Mouse (Mus musculus) kidney, postnatal 4 days (tissue): Measurements from ENCODE around the gene Tmcc3.

ENCODE experiments used
- DNase-seq, 2 experiments: peaks; one replicate each; pipeline ENCODE4 v3.0.0; 2021; ENCODE audit warnings: mixed read lengths in 2 of 2

Gene Tmcc3

GRCm38 (mm10) chr10:94311511-94312006, at the start of gene Tmcc3:
Gene Tmcc3, plus strand, starts transcription at chr10:94311949.
- peak in 1 of 2 experiments; percentile 15 for DNase-seq

DNA sequence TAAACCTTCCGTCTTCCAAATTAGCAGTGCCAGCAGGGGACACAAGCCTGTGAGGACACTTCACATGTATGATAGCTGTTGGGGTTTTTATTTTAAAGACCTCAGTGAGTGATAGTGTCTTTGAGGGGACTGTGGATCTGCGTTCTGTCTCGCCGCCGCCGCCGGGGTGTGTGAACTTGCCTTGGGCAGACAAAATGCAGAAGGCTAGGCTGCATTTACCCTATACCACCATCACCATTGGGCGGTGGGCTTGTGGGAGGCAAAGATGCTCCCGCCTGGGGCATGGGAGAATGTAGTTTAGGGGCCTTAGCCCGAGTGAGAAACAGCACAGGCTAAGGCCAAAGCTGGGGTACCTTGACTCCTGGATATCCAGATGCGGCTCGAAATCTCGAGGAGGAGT, 49.1 kb upstream of the Tmcc3 start:
- no peak for DNase-seq

DNA sequence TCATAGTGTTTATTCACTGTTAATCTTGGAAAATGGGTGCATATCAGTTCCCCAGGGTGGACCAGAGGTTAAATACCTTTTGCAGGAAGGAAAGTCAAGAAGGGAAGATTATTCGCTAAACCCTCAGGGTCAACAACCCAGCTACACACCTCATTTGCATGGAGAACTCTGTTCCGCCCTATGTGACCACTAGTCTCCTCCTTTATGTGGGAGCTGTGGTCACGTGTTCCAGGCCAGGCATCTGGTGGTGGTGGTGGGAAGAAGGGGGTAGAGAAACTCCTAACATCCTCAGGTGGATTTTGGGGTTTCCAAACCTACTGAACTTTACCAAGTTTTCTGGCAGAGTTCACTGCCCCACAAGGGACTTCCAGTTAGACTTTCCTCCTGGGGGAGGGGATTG, 48.5 kb upstream of the Tmcc3 start:
- DNase-seq = no peak

DNA sequence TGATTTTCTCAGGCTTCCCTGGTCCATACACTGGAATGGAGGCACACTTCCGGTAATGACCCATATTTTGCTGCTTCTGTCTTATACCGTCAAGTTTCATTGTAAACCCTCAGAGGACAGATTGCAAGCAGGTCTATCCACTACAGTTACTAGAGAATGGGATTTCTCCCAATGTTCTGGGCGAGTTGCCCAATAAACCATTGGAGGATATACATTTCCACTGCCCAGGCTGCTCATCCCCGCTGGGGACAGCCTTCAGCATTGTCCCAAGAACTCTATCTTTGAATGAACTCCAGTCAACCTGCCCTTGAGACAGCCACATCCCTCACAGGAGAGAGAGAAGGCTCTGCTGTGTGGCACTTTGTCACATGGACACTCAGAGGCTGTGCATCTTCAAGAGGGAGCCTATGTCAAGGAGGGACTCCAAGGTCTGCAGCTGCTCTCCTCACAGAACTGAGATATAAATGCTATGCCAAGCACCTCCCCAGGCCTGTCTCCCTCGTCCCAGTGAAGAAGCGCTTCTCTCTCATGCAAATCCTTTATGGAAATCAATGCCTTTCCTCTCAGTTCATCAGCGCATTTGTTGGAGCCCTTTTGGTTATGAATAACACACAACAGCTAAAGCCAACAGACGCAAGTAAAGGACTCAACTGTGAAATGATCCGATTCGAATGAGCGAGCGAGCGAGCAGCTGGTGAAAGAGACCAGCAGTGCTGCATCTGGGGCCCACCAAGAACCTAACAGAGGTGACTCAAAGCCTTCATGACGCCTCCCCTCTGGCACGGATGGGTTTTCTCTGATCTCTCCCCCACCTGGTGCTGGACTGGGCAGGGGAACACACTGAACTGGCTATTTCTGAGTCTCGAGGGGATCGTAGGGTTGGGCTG, 45.9 kb upstream of the Tmcc3 start:
- no peak for DNase-seq

DNA sequence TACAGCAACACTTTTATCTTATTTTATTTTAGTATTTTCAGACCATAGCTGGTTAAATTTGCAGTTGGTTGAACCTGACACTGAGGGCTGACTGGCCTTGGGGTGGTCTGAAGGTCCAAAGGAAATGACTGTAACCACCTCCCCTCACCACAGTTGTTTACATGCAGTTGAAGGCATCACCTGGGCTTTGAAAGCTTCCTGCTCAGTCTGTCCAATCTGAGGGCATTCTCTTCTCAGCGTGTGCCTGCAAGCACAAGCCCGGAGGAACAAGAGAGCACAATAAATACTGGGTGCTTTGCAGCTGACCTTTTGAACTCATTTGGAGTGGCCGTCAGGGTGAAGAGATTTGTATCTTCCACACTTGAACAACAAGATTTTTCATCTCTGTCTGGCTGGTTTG, 36.4 kb upstream of the Tmcc3 start:
- no peak for DNase-seq

- DNase-seq = no peak
Measured at GRCm38 (mm10) chr10:94276511-94276910, 35.2 kb upstream of the Tmcc3 start.

- DNase-seq = no peak
Measured at GRCm38 (mm10) chr10:94282179-94282578, 29.6 kb upstream of the Tmcc3 start.

GRCm38 (mm10) chr10:94282797-94283196, 29.0 kb upstream of the Tmcc3 start:
- no peak for DNase-seq

DNA sequence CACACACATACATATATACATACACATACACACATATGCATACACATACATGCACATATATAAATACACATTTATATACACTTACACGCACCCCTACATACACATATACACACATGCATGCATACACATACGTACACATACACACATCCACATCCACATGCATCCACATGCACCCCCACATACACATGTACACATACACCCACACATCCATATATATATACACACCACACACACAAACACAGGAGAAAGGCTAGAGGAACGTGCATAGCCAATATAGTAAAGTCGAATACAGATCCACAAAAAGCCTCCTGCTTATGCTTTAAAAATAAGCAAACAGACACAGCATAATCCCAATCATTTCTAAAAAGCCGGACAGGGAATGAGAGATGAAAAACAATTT, 17.3 kb upstream of the Tmcc3 start:
- no peak for DNase-seq

- DNase-seq = no peak
Measured at GRCm38 (mm10) chr10:94294933-94295750, 16.6 kb upstream of the Tmcc3 start.

GRCm38 (mm10) chr10:94295923-94296605, 15.7 kb upstream of the Tmcc3 start:
- DNase-seq = no peak

DNA sequence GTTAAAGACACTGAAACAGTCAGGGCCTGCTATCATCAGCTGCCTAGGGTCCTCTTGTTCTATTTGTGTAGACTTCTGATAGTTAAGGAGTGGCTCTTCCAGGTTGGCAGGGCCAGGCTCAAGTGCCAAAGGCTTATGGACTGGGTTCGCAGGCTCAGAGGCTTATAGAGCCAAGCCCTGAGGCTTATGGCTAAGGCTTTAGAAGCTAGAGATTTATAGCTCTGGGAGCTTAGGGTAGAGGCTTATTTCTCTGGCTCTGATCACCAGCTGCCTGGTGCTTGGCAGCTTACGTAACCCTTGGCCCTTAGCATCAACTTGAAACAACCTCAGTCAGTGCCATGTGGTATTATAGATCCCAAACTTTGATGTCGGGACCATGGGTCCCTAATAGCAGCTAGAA, 13.3 kb upstream of the Tmcc3 start, which contains the start of gene Gm4792:
Gene Gm4792 (minus strand): TSS at position 233 of the 400 bp plus-strand sequence.
- DNase-seq = no peak

GRCm38 (mm10) chr10:94299301-94299700, 12.4 kb upstream of the Tmcc3 start:
- DNase-seq = no peak

DNA sequence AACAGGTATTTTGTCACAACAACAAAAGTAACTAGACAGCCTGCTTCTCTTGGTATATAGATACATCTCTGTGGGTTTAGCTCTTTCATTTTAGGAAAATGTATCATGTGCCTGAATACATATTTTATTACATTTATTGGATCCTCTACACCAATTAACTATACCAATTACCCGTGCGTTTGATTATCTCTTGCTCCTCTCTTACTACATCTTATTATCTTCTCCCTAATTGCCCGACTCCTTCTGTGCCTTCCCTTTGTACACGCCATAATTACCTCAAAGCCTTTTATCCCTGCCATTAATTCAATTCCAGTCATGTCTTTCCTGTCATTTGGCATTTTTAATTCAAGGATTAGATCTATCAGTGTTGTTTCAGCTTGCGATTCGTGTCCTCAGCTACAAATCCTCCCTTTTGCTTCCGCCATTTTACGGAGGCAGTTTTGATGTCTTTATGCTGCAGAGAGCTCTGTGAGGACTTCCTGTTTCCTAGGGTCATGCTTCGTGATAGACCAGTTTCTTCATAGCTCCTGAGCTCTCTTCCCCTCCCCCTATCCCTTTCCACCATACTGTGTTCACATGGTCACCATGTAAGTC, 7.6 kb upstream of the Tmcc3 start:
- no peak for DNase-seq

DNA sequence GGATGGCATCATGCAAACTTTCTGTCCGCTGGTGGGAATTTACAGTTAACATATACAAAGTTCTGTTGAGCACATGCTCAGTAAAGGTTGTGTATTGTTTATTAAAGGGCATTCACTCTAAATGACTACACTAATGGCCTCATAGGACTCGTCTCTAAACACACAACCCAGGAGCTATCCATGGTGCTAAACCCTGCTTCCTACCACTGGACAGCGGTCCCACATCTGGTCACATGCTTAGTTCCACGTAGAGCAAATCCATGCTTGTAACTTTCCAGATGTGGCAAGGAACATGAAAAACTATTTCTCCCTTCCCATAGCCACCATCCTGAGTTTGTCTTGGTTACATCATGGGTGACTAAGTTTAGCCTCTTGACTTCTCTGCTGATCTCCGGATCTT, 6.2 kb upstream of the Tmcc3 start:
- DNase-seq = peak; percentile 71 to 73

- no peak for DNase-seq
Measured at GRCm38 (mm10) chr10:94310499-94311267, 1.1 kb upstream of the Tmcc3 start.

DNA sequence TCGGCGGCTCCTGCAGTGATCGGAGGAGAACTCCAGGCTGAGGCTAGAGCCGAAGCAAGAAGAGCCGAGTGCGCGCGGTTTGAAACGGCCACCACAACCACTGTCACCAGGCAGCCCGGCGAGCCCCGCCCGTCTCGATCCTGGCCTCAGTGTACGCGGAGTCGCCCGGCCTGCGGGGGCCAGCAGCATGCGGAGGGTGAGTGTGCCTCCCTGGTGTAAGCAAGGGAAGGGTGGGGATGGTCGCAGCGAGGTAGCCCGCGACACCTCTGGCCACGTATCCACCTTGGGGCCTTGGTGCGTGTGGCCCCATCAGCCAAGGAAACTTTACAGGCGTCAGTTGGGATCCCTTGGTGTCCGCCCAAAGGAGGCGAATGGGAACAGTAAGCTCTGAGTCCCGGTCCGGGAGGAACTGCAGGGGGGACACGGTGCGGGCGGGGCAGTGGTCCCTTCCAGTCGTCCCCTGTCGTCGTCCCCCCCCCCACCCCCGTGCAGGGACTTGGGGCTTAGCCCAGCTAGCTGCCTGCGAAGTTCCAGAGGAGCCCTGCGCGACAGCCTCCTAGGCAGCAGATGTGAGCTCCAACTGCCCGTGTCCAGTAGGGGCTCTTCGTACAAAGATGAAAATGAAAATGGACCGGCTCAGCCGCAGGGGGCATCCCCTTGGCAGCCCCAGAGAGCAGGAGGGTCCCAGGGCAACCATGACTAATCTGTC, 412 bp downstream of the Tmcc3 start:
- DNase-seq = peak; percentile 40 to 58

DNA sequence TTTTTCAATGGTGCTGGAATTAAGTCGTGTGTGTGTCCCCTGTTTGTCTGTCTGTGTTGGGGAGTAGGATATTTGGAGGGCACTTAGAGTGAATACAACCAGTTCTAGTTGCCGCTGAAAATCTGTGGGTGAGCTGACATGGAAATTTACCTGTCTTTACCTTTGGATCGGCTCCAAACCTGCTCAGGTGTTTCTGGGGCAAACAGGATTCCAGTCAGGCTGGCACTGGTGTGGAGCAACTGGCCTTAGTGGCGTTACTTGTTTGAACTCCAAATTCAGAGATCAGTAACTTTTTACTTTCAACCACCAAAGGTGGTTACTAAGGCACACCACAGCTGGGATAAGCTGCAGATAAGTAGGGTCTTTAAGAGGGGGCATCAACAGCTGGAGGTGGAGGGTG, 1.4 kb downstream of the Tmcc3 start:
- DNase-seq = peak in 1 of 2 experiments; percentile 21

GRCm38 (mm10) chr10:94318574-94318973, 6.8 kb downstream of the Tmcc3 start:
- DNase-seq = no peak

DNA sequence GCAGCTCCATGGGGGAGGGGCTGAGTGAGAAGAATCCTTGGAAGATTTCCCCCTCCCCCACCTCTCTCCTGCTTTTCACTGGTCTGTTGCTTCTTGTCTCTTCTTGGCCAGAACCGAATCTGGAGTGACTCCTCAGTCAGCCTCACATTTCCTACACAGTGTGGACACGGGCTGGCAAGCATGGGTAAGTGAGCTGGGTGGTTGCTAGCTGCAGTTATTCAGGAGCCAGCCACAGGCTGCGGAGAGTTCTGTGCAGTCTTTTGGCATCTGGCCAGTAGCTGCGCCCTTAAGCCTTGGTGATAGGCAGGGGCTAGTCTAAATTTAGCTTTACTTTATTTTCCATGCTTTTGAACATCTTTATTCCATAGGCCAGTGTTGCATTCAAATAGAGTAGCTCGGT, 18.2 kb downstream of the Tmcc3 start:
- peak; percentile 56 to 63 for DNase-seq
